Mouse (Mus musculus) G1E (cell line): Measurements from ENCODE around the gene Cnppd1.

Source experiments
- CTCF ChIP-seq: IDR thresholded peaks from 2 replicates; pipeline ENCODE4 v1.5.1; 2012; ENCODE audit warnings: low read depth, low read length, inconsistent platforms, mixed read lengths
- TAL1 ChIP-seq: conservative IDR thresholded peaks from 2 replicates; pipeline ENCODE4 v1.6.1; 2012; ENCODE audit warnings: low read depth, low read length, inconsistent platforms, mixed read lengths

DNA sequence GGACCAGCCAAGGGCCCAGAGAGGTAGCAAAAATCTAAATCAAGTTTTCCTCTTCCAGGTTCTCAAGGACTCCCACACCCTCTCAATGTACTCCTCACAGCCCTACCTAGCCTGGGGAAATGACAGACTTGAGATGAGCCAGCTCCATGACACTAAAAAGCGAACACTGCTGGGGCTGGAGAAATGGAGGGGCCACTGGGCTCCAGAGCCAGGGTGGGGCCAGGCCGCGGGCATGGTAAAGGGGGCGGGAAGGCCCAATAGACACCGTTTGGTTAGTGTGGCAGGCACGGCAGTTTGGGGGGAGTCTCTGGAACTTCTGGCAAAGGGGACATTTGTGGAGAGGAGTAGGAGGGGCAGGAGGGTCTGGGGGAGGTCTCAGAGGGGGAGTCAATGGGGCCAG, 6.2 kb downstream of the Cnppd1 start:
- TF ChIP-seq CTCF (no peak), TAL1 (no peak)
